Mouse (Mus musculus) kidney, postnatal 25 days (tissue): ENCODE results near the gene 1700010I14Rik.

Experiments
- DNase-seq, 2 experiments: peaks; one replicate each; pipeline ENCODE4 v3.0.0; 2021; ENCODE audit warnings: mixed read lengths in 2 of 2

Gene 1700010I14Rik

GRCm38 (mm10) chr17:8988119-8988807, at the start of gene 1700010I14Rik:
TSS of gene 1700010I14Rik (plus strand) at chr17:8988333.
- DNase-seq, result peak; percentile 94 to 95

- DNase-seq, result peak in 1 of 2 experiments; percentile 16
Measured at GRCm38 (mm10) chr17:8951588-8951987, 36.5 kb upstream of the 1700010I14Rik start.

GRCm38 (mm10) chr17:8952951-8953350, 35.2 kb upstream of the 1700010I14Rik start:
- peak in 1 of 2 experiments; percentile 17 for DNase-seq

- DNase-seq, result no peak
Measured at GRCm38 (mm10) chr17:8958125-8958524, 30.0 kb upstream of the 1700010I14Rik start.

- DNase-seq, result no peak
Measured at GRCm38 (mm10) chr17:8960386-8960785, 27.7 kb upstream of the 1700010I14Rik start.

- no peak for DNase-seq
Measured at GRCm38 (mm10) chr17:8961097-8961496, 27.0 kb upstream of the 1700010I14Rik start.

GRCm38 (mm10) chr17:8961644-8962043, 26.5 kb upstream of the 1700010I14Rik start:
- no peak for DNase-seq

GRCm38 (mm10) chr17:8965177-8965576, 23.0 kb upstream of the 1700010I14Rik start:
- no peak for DNase-seq

- DNase-seq, result no peak
Measured at GRCm38 (mm10) chr17:8972152-8972854, 15.8 kb upstream of the 1700010I14Rik start.

GRCm38 (mm10) chr17:8973331-8973730, 14.8 kb upstream of the 1700010I14Rik start:
- DNase-seq, result no peak

- peak in 1 of 2 experiments; percentile 18 for DNase-seq
Measured at GRCm38 (mm10) chr17:8974423-8974822, 13.7 kb upstream of the 1700010I14Rik start.

- DNase-seq, result no peak
Measured at GRCm38 (mm10) chr17:8974823-8975397, 13.2 kb upstream of the 1700010I14Rik start.

- DNase-seq, result no peak
Measured at GRCm38 (mm10) chr17:8976745-8977144, 11.4 kb upstream of the 1700010I14Rik start.

GRCm38 (mm10) chr17:8977271-8977670, 10.9 kb upstream of the 1700010I14Rik start:
- DNase-seq, result no peak

- DNase-seq, result no peak
Measured at GRCm38 (mm10) chr17:8983576-8983975, 4.6 kb upstream of the 1700010I14Rik start.

GRCm38 (mm10) chr17:8985714-8986113, 2.4 kb upstream of the 1700010I14Rik start:
- DNase-seq, result no peak

- DNase-seq, result no peak
Measured at GRCm38 (mm10) chr17:8986551-8986950, 1.6 kb upstream of the 1700010I14Rik start.

- DNase-seq, result no peak
Measured at GRCm38 (mm10) chr17:8987369-8987768, 764 bp upstream of the 1700010I14Rik start.

GRCm38 (mm10) chr17:8991160-8991559, 3.0 kb downstream of the 1700010I14Rik start:
- peak in 1 of 2 experiments; percentile 43 for DNase-seq

GRCm38 (mm10) chr17:8995344-8995743, 7.2 kb downstream of the 1700010I14Rik start:
- DNase-seq, result peak in 1 of 2 experiments; percentile 24

GRCm38 (mm10) chr17:9002438-9002837, 14.3 kb downstream of the 1700010I14Rik start:
- DNase-seq, result no peak

- no peak for DNase-seq
Measured at GRCm38 (mm10) chr17:9004516-9004915, 16.4 kb downstream of the 1700010I14Rik start.

GRCm38 (mm10) chr17:9023198-9023942, 35.2 kb downstream of the 1700010I14Rik start:
- no peak for DNase-seq
